Comparison of ENCODE assay signal across 21 mouse cellular contexts in genomic region chr5:76953794-76954193, GRCm38 (mm10). TPM values are rescaled to one million over a fixed set of nuclear protein-coding genes. Genes with fewer than 3 reads are reported as not detected.
DNase-seq lines count a peak whose midpoint lies in the region; ATAC-seq and TF ChIP-seq lines count a peak whose summit lies in the region.
"Had no signal": no experiment of that assay in that cellular context is flagged by ENCODE, and none has a peak within 500 bp of the region (broad histone marks: within the 10 kb centered on the region; RNA-seq: fewer than 3 reads in every experiment).

No protein-coding gene starts in this region.

- 82% methylated on average over 3 of the region's 3 CpGs for WGBS in forebrain, embryonic 13.5 days
- 76% methylated on average over 3 of the region's 3 CpGs for WGBS in forebrain, embryonic 15.5 days
- WGBS in kidney, postnatal 0 days: 66% methylated on average over 3 of the region's 3 CpGs
- WGBS in kidney, embryonic 14.5 days: 72% methylated on average over 3 of the region's 3 CpGs
- WGBS in liver, embryonic 15.5 days (ENCODE audit: insufficient replicate concordance): 62% methylated on average over 3 of the region's 3 CpGs

- H3K9ac ChIP-seq in forebrain, embryonic 13.5 days: peak overlapping the region; percentile 14; the same call in 1 of the 2 replicates
- H3K9ac ChIP-seq in forebrain, embryonic 15.5 days (replicated peaks): no peak overlapping the region
- H3K9ac ChIP-seq in kidney, postnatal 0 days (ENCODE audit: low read depth, low read length): 0 out of 2 replicates have a peak overlapping the region, but pooled peaks have one; percentile 18
- no peak overlapping the region for H3K9ac ChIP-seq in kidney, embryonic 14.5 days (ENCODE audit: low read depth, low read length)
- no peak overlapping the region for H3K9ac ChIP-seq in liver, embryonic 15.5 days

- no peak for DNase-seq in kidney, postnatal 0 days (ENCODE audit: low spot score)
- no peak for DNase-seq in urinary bladder, postnatal 25 days (ENCODE audit: low spot score)
- DNase-seq in left cerebral cortex, postnatal 14 days (ENCODE audit: low spot score in 2 of 2): no peak
- DNase-seq: cerebellum, postnatal 14 days; gastrocnemius, postnatal 10 days; heart, adult 2 months; heart, postnatal 36 days; layer of hippocampus, postnatal 36 days; lung, postnatal 14 days had no signal

- H3K36me3 ChIP-seq in forebrain, embryonic 13.5 days (ENCODE audit: poor library complexity, severe bottlenecking): peaks cover 33% of the 10 kb centered on the region
- H3K36me3 ChIP-seq in forebrain, embryonic 15.5 days: peaks cover 23% of the 10 kb centered on the region
- H3K36me3 ChIP-seq in kidney, postnatal 0 days (ENCODE audit: insufficient read depth, low read length): peaks cover 27% of the 10 kb centered on the region
- H3K36me3 ChIP-seq in kidney, embryonic 14.5 days (ENCODE audit: control insufficient read depth, insufficient read depth, low read length): peaks cover 37% of the 10 kb centered on the region
- H3K36me3 ChIP-seq in liver, embryonic 15.5 days (replicated peaks): peaks cover 50% of the 10 kb centered on the region

- H3K4me3 ChIP-seq in forebrain, embryonic 13.5 days: no peak overlapping the region
- H3K4me3 ChIP-seq in forebrain, embryonic 15.5 days: no peak overlapping the region
- H3K4me3 ChIP-seq in kidney, postnatal 0 days (replicated peaks; ENCODE audit: low read depth, low read length): no peak overlapping the region
- H3K4me3 ChIP-seq in kidney, embryonic 14.5 days (ENCODE audit: low read length): no peak overlapping the region
- H3K4me3 ChIP-seq in brown adipose tissue, adult 24 weeks (ENCODE audit: insufficient read depth, low read depth, low read length): no peak overlapping the region
- H3K4me3 ChIP-seq in liver, embryonic 15.5 days (replicated peaks): peak overlapping the region; percentile 3; the same call in 1 of the 2 replicates
- H3K4me3 ChIP-seq: heart, adult 2 months; megakaryocyte, embryonic 14.5 days had no signal

- peaks cover 42% of the 10 kb centered on the region for H3K4me1 ChIP-seq in forebrain, embryonic 13.5 days
- H3K4me1 ChIP-seq in forebrain, embryonic 15.5 days: peaks cover 34% of the 10 kb centered on the region
- no peaks in the 10 kb centered on the region for H3K4me1 ChIP-seq in kidney, postnatal 0 days (replicated peaks; ENCODE audit: insufficient read depth, low read length)
- H3K4me1 ChIP-seq in kidney, embryonic 14.5 days (ENCODE audit: control insufficient read depth, insufficient read depth, low read length): peaks cover 19% of the 10 kb centered on the region
- peaks cover 8% of the 10 kb centered on the region; the same call in 1 of the 2 replicates for H3K4me1 ChIP-seq in brown adipose tissue, adult 24 weeks (ENCODE audit: control insufficient read depth, insufficient read depth, insufficient read length, low read length)
- peaks cover 48% of the 10 kb centered on the region for H3K4me1 ChIP-seq in liver, embryonic 15.5 days (replicated peaks)

- TF ChIP-seq CTCF in kidney, postnatal 0 days (IDR thresholded peaks at IDR 0.05; ENCODE audit: low read depth): no peak

- peak overlapping the region; percentile 19; the same call in 1 of the 2 replicates for H3K4me2 ChIP-seq in forebrain, embryonic 13.5 days
- H3K4me2 ChIP-seq in forebrain, embryonic 15.5 days (replicated peaks): no peak overlapping the region
- H3K4me2 ChIP-seq in kidney, postnatal 0 days (ENCODE audit: low read length): no peak overlapping the region
- H3K4me2 ChIP-seq in kidney, embryonic 14.5 days (replicated peaks; ENCODE audit: low read depth, low read length): no peak overlapping the region
- H3K4me2 ChIP-seq in liver, embryonic 15.5 days: peak overlapping the region; percentile 97

- no peak for ATAC-seq in forebrain, embryonic 13.5 days
- ATAC-seq in forebrain, embryonic 15.5 days (replicated peaks): no peak
- ATAC-seq in kidney, postnatal 0 days (replicated peaks; ENCODE audit: low FRiP score, low read depth): no peak
- no peak for ATAC-seq in kidney, embryonic 14.5 days (ENCODE audit: low FRiP score, low TSS enrichment)
- ATAC-seq in liver, embryonic 15.5 days (ENCODE audit: insufficient read depth): no peak
- ATAC-seq: hindbrain, postnatal 0 days; midbrain, embryonic 16.5 days had no signal

- no peaks in the 10 kb centered on the region for H3K9me3 ChIP-seq in forebrain, embryonic 13.5 days (replicated peaks)
- H3K9me3 ChIP-seq in forebrain, embryonic 15.5 days: no peaks in the 10 kb centered on the region
- no peaks in the 10 kb centered on the region for H3K9me3 ChIP-seq in kidney, postnatal 0 days (replicated peaks; ENCODE audit: low read length)
- no peaks in the 10 kb centered on the region for H3K9me3 ChIP-seq in kidney, embryonic 14.5 days (ENCODE audit: control insufficient read depth, low read length)
- no peaks in the 10 kb centered on the region for H3K9me3 ChIP-seq in liver, embryonic 15.5 days (replicated peaks)
- H3K9me3 ChIP-seq: megakaryocyte, embryonic 14.5 days had no signal

- intact Hi-C loops in left cerebral cortex, postnatal 14 days (cut with DNase I): no loop called here

- no peak overlapping the region for H3K27ac ChIP-seq in forebrain, embryonic 13.5 days
- no peak overlapping the region for H3K27ac ChIP-seq in forebrain, embryonic 15.5 days (replicated peaks)
- no peak overlapping the region for H3K27ac ChIP-seq in kidney, postnatal 0 days
- no peak overlapping the region for H3K27ac ChIP-seq in kidney, embryonic 14.5 days (ENCODE audit: low read depth, low read length)
- 0 out of 2 replicates have a peak overlapping the region, but pooled peaks have one; percentile 32 for H3K27ac ChIP-seq in brown adipose tissue, adult 24 weeks (replicated peaks; ENCODE audit: low read depth, low read length)
- no peak overlapping the region for H3K27ac ChIP-seq in liver, embryonic 15.5 days (replicated peaks)
- H3K27ac ChIP-seq: heart, adult 2 months; hindbrain, postnatal 0 days had no signal

- H3K27me3 ChIP-seq in forebrain, embryonic 13.5 days: no peaks in the 10 kb centered on the region
- H3K27me3 ChIP-seq in forebrain, embryonic 15.5 days: no peaks in the 10 kb centered on the region
- no peaks in the 10 kb centered on the region for H3K27me3 ChIP-seq in kidney, postnatal 0 days (ENCODE audit: insufficient read depth, low read length)
- no peaks in the 10 kb centered on the region for H3K27me3 ChIP-seq in kidney, embryonic 14.5 days (ENCODE audit: control insufficient read depth, insufficient read depth, low read length)
- no peaks in the 10 kb centered on the region for H3K27me3 ChIP-seq in liver, embryonic 15.5 days
- H3K27me3 ChIP-seq: megakaryocyte, embryonic 14.5 days had no signal

RNA-seq across cellular contexts. Expression of gene Ppat, which starts 2.4 kb away (rescaled TPM):
- polyA plus RNA-seq in forebrain, embryonic 13.5 days (2015; fragmentation: Nextera tagmentation; extraction: Ambion mirVana): 19.2 and 25.5 TPM in 2 replicates
- 14.6 and 16.5 TPM in 2 replicates for polyA plus RNA-seq in forebrain, embryonic 15.5 days (2015; fragmentation: Nextera tagmentation; extraction: Ambion mirVana)
- polyA plus RNA-seq in kidney, postnatal 0 days (2015; fragmentation: Nextera tagmentation; extraction: Ambion mirVana): 35.9 and 37.6 TPM in 2 replicates
- 34.9 and 51.7 TPM in 2 replicates for polyA plus RNA-seq in kidney, embryonic 14.5 days (2014; fragmentation: Nextera tagmentation; extraction: Ambion mirVana)
- 5.3 TPM in 2 replicates for polyA plus RNA-seq in brown adipose tissue, adult 24 weeks (2012; ENCODE audit: insufficient read depth, insufficient read length, missing spikeins)
- polyA plus RNA-seq in liver, embryonic 15.5 days (2015; fragmentation: Nextera tagmentation; extraction: Ambion mirVana): 21.9 and 23.1 TPM in 2 replicates
- 10 to 100 TPM; 20.1 to 20.4 TPM for total RNA-seq in left cerebral cortex, postnatal 14 days (2021)

RNA-seq across cellular contexts. Expression of gene Paics, which starts 2.7 kb away (rescaled TPM):
- 312 and 332 TPM in 2 replicates for polyA plus RNA-seq in forebrain, embryonic 13.5 days (2015; fragmentation: Nextera tagmentation; extraction: Ambion mirVana)
- polyA plus RNA-seq in forebrain, embryonic 15.5 days (2015; fragmentation: Nextera tagmentation; extraction: Ambion mirVana): 220 and 224 TPM in 2 replicates
- polyA plus RNA-seq in kidney, postnatal 0 days (2015; fragmentation: Nextera tagmentation; extraction: Ambion mirVana): 252 and 279 TPM in 2 replicates
- polyA plus RNA-seq in kidney, embryonic 14.5 days (2014; fragmentation: Nextera tagmentation; extraction: Ambion mirVana): 343 and 349 TPM in 2 replicates
- polyA plus RNA-seq in brown adipose tissue, adult 24 weeks (2012; ENCODE audit: insufficient read depth, insufficient read length, missing spikeins): 121 and 134 TPM in 2 replicates
- polyA plus RNA-seq in liver, embryonic 15.5 days (2015; fragmentation: Nextera tagmentation; extraction: Ambion mirVana): 157 and 158 TPM in 2 replicates
- 10 to 100 TPM; 95.7 to 95.9 TPM for total RNA-seq in left cerebral cortex, postnatal 14 days (2021)

RNA-seq across cellular contexts. Expression of gene Srp72, which starts 20.7 kb away (rescaled TPM):
- 75.4 and 78.1 TPM in 2 replicates for polyA plus RNA-seq in forebrain, embryonic 13.5 days (2015; fragmentation: Nextera tagmentation; extraction: Ambion mirVana)
- polyA plus RNA-seq in forebrain, embryonic 15.5 days (2015; fragmentation: Nextera tagmentation; extraction: Ambion mirVana): 79.0 and 81.3 TPM in 2 replicates
- polyA plus RNA-seq in kidney, postnatal 0 days (2015; fragmentation: Nextera tagmentation; extraction: Ambion mirVana): 70.0 and 79.5 TPM in 2 replicates
- 77.6 and 103 TPM in 2 replicates for polyA plus RNA-seq in kidney, embryonic 14.5 days (2014; fragmentation: Nextera tagmentation; extraction: Ambion mirVana)
- polyA plus RNA-seq in brown adipose tissue, adult 24 weeks (2012; ENCODE audit: insufficient read depth, insufficient read length, missing spikeins): 34.9 and 55.9 TPM in 2 replicates
- polyA plus RNA-seq in liver, embryonic 15.5 days (2015; fragmentation: Nextera tagmentation; extraction: Ambion mirVana): 40.0 and 41.3 TPM in 2 replicates
- 100 to 1,000 TPM; 111 to 116 TPM for total RNA-seq in left cerebral cortex, postnatal 14 days (2021)

RNA-seq across cellular contexts. Expression of gene Aasdh, which starts 48.5 kb away (rescaled TPM):
- 23.0 and 23.4 TPM in 2 replicates for polyA plus RNA-seq in forebrain, embryonic 13.5 days (2015; fragmentation: Nextera tagmentation; extraction: Ambion mirVana)
- polyA plus RNA-seq in forebrain, embryonic 15.5 days (2015; fragmentation: Nextera tagmentation; extraction: Ambion mirVana): 25.6 and 27.5 TPM in 2 replicates
- 10.6 and 11.0 TPM in 2 replicates for polyA plus RNA-seq in kidney, postnatal 0 days (2015; fragmentation: Nextera tagmentation; extraction: Ambion mirVana)
- 13.2 and 20.8 TPM in 2 replicates for polyA plus RNA-seq in kidney, embryonic 14.5 days (2014; fragmentation: Nextera tagmentation; extraction: Ambion mirVana)
- 4.4 and 5.7 TPM in 2 replicates for polyA plus RNA-seq in brown adipose tissue, adult 24 weeks (2012; ENCODE audit: insufficient read depth, insufficient read length, missing spikeins)
- 5.0 and 5.3 TPM in 2 replicates for polyA plus RNA-seq in liver, embryonic 15.5 days (2015; fragmentation: Nextera tagmentation; extraction: Ambion mirVana)
- total RNA-seq in left cerebral cortex, postnatal 14 days (2021): 10 to 100 TPM; 19.6 to 20.2 TPM

RNA-seq across cellular contexts. Expression of gene Arl9, which starts 50.1 kb away (rescaled TPM):
- polyA plus RNA-seq in forebrain, embryonic 13.5 days (2015; fragmentation: Nextera tagmentation; extraction: Ambion mirVana): not detected in 2 replicates
- not detected in 2 replicates for polyA plus RNA-seq in forebrain, embryonic 15.5 days (2015; fragmentation: Nextera tagmentation; extraction: Ambion mirVana)
- not detected in 2 replicates for polyA plus RNA-seq in kidney, postnatal 0 days (2015; fragmentation: Nextera tagmentation; extraction: Ambion mirVana)
- polyA plus RNA-seq in kidney, embryonic 14.5 days (2014; fragmentation: Nextera tagmentation; extraction: Ambion mirVana): 0.41 TPM in 1 of 2 replicates, not detected in the other
- polyA plus RNA-seq in brown adipose tissue, adult 24 weeks (2012; ENCODE audit: insufficient read depth, insufficient read length, missing spikeins): not detected in 2 replicates
- 0.38 TPM in 1 of 2 replicates, not detected in the other for polyA plus RNA-seq in liver, embryonic 15.5 days (2015; fragmentation: Nextera tagmentation; extraction: Ambion mirVana)
- total RNA-seq in left cerebral cortex, postnatal 14 days (2021): not detected
- total RNA-seq: gastrocnemius, postnatal 10 days; heart, adult 2 months; heart, postnatal 36 days; hindbrain, postnatal 0 days; layer of hippocampus, adult 18-20 months; layer of hippocampus, postnatal 36 days had no signal
- polyA plus RNA-seq: heart, adult 2 months; hindbrain, postnatal 0 days; kidney, embryonic 16.5 days; limb, embryonic 11.5 days; midbrain, embryonic 16.5 days; small intestine, adult 2 months had no signal

Comparison
In these comparisons a context has a peak if more than half of its experiments do, and no peak if none do; other contexts are left out.
1. H3K4me2 ChIP-seq: peak in forebrain, embryonic 13.5 days (single experiment) and liver, embryonic 15.5 days (single experiment); none in forebrain, embryonic 15.5 days (single experiment), kidney, postnatal 0 days (single experiment) and kidney, embryonic 14.5 days (single experiment).
2. H3K9ac ChIP-seq: peak in forebrain, embryonic 13.5 days (single experiment) and kidney, postnatal 0 days (single experiment); none in forebrain, embryonic 15.5 days (single experiment), kidney, embryonic 14.5 days (single experiment) and liver, embryonic 15.5 days (single experiment).